Mouse (Mus musculus) cerebellum, adult 9-10 months (tissue): ENCODE data around the gene Hipk4.

Experiments used
- DNase-seq: peaks from one replicate; pipeline ENCODE4 v3.0.0; 2022

The Hipk4 gene

GRCm38 (mm10) chr7:27541922-27542321 is 18.9 kb downstream of the Hipk4 start:
- DNase-seq, result no peak

GRCm38 (mm10) chr7:27542392-27543033 is 19.4 kb downstream of the Hipk4 start:
- peak; percentile 89 for DNase-seq

GRCm38 (mm10) chr7:27543065-27543464 is 20.0 kb downstream of the Hipk4 start:
- DNase-seq, result no peak

- no peak for DNase-seq
Measured at GRCm38 (mm10) chr7:27543851-27544250, 20.8 kb downstream of the Hipk4 start.

- peak; percentile 53 for DNase-seq
Measured at GRCm38 (mm10) chr7:27544675-27545370, 21.8 kb downstream of the Hipk4 start.

GRCm38 (mm10) chr7:27549597-27549996 is 26.5 kb downstream of the Hipk4 start:
- DNase-seq, result no peak

- no peak for DNase-seq
Measured at GRCm38 (mm10) chr7:27552070-27552469, 29.0 kb downstream of the Hipk4 start.

GRCm38 (mm10) chr7:27552931-27553513 is 30.0 kb downstream of the Hipk4 start, which contains the start of the genes Pld3 and 2310022A10Rik:
Gene Pld3, minus strand, starts transcription at chr7:27553218.
Gene 2310022A10Rik, plus strand, starts transcription at chr7:27553233.
- peak; percentile 99 for DNase-seq

GRCm38 (mm10) chr7:27560291-27560887 is 37.3 kb downstream of the Hipk4 start:
- DNase-seq, result no peak

GRCm38 (mm10) chr7:27560978-27561377 is 37.9 kb downstream of the Hipk4 start:
- DNase-seq, result no peak

GRCm38 (mm10) chr7:27569580-27570224 is 46.6 kb downstream of the Hipk4 start:
- no peak for DNase-seq

- no peak for DNase-seq
Measured at GRCm38 (mm10) chr7:27572133-27572532, 49.1 kb downstream of the Hipk4 start.

GRCm38 (mm10) chr7:27574124-27574880 is 51.2 kb downstream of the Hipk4 start:
- no peak for DNase-seq

GRCm38 (mm10) chr7:27576914-27577313 is 53.8 kb downstream of the Hipk4 start:
- DNase-seq, result peak; percentile 60

GRCm38 (mm10) chr7:27577589-27577988 is 54.5 kb downstream of the Hipk4 start:
- no peak for DNase-seq

GRCm38 (mm10) chr7:27578465-27578864 is 55.4 kb downstream of the Hipk4 start:
- DNase-seq, result no peak

- no peak for DNase-seq
Measured at GRCm38 (mm10) chr7:27580380-27581174, 57.5 kb downstream of the Hipk4 start.
